Mouse (Mus musculus) telencephalon, adult 2 months (tissue): ENCODE results near the gene E130308A19Rik.

ENCODE experiments used
- DNase-seq: peaks from one replicate; pipeline ENCODE4 v3.0.0-alpha.2; 2011; ENCODE audit warnings: low read depth, low spot score

E130308A19Rik gene

GRCm38 (mm10) chr4:59682491-59682890 lies 56.5 kb downstream of the E130308A19Rik start:
- no peak for DNase-seq

GRCm38 (mm10) chr4:59682950-59683349 lies 56.9 kb downstream of the E130308A19Rik start:
- no peak for DNase-seq

- no peak for DNase-seq
Measured at GRCm38 (mm10) chr4:59684306-59684705, 58.3 kb downstream of the E130308A19Rik start.

DNA sequence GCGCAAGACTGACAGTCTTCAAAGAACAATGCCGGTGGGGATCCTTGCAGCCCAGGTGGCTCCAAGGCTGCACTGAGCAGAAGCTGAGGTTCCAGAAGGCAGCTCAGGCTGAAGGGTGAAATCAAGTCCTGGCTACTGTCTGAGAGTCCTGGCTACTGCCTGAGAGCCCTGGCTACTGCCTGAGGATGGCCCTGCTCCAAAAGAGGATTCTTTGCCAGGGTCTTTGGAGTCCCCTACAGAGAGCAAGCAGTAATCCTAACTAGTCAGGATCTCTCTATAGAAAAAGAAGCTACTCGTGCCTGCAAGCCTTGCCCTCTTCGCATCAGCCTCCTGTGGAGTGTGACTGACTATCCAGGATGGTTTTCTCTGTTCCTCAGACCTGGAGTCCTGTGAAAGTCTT lies 60.7 kb downstream of the E130308A19Rik start:
- no peak for DNase-seq

- no peak for DNase-seq
Measured at GRCm38 (mm10) chr4:59689055-59689454, 63.0 kb downstream of the E130308A19Rik start.

DNA sequence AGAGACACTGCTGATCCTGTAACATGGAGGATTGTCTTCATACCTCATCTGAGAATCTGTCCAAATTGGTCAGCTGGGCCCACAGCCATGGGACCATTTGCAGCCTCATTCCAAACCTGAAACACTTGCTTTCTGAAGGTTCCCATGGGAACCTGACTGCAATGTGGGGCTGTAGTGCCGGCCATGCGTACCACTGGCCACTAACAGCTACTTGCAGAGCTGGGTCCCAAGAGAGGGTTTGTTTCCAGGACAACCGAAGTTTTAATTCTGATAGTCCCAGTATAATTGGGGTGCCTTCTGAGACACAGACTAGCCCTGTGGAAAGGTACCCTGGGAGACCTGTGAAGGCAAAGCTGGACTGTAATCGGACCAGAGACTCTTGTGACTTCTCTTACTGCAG lies 64.1 kb downstream of the E130308A19Rik start:
- no peak for DNase-seq

DNA sequence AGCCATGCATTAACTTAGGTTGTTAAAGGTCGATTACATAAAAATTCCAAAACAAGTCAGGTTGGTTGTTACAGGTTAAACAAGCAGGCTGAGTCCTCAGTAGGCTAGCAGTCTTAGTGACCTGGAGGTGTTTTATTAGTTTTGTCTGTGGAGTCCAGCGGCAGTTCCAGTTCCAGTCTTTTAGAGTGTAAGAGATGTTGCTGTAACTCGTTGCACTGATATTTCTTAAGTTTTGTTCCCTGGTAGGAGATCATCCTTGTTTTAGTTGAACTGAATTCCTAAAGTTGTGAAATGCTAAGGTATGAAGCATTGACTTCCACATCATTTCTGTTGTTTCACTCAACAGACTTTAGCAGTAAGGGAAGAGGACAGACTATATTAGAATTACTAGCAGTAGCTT lies 70.8 kb downstream of the E130308A19Rik start:
- no peak for DNase-seq

DNA sequence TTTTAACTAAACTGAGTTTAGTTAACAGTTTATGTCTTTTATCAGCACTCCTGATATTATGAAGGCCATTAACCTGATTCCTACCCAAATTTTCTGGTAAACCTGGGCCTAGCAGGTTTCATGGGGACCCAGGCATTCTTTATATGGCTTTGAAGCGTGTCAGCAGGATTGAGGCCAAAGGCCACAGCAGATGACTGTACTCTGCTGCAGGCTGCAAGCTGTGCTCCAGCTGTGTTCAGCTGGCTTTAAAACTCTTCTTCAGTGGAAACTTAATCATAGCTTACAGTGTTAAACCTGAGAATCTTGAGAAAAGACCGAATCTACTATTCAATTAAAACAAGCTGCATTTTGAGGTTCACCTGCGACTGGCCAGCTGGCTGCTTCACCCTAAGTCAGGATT lies 71.9 kb downstream of the E130308A19Rik start:
- DNase-seq, result no peak

DNA sequence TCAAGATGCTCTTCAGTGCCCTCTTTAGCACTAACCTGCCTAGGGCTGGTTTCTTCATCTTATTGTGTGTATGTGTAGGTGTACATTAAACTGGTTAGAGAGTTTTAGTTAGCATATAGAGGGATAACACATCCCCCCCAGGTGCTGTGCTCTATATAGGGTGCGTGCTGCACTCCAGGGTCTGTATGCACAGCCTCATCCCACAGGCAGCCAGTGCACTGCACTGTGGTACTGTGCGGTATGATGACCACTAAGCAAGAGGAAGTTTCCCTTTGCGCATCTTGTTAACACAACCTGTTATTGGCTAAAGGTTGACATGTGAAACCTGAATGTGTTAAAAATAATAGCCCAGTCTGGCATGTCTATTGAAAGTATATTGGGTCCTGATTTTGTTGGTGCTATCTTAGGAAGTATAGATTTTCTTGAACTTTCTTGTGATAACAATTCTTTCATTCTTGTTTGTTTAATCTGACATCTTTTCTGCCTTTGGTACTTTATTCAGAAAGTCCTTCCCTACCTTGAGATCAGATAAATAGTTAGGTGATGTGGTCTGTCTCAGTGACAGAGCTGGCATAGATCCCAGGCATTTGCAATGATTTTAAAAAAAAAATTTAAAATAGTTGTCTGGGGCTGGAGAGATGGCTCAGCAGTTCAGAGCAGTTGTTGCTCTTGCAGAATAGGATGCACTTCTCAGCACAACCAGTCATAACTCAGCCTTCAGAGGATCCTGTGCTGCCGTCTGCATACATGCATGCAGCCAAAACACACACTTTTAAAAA lies 73.2 kb downstream of the E130308A19Rik start:
- DNase-seq, result no peak

- DNase-seq, result no peak
Measured at GRCm38 (mm10) chr4:59709321-59709720, 83.3 kb downstream of the E130308A19Rik start.

GRCm38 (mm10) chr4:59710736-59711389 lies 84.9 kb downstream of the E130308A19Rik start:
- DNase-seq, result no peak

DNA sequence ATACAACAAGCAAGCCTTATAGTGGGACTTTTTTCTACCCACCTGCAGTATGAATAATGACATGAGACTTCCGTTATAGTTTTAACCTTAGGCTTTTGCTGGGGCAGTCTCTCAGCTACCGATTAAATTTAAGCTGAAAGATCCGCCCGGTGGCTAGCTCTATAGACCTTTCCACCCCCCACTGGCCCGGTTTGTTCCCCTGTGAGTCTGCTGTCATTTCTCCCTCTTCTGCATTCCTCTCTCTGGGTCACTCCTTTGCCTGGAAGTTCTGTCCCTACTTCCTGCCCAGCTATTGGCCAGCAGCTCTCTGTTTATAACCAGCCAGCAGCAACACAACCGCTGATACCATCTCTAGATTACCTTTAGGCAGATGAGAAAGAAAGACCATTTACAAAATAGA lies 86.4 kb downstream of the E130308A19Rik start:
- DNase-seq, result no peak

DNA sequence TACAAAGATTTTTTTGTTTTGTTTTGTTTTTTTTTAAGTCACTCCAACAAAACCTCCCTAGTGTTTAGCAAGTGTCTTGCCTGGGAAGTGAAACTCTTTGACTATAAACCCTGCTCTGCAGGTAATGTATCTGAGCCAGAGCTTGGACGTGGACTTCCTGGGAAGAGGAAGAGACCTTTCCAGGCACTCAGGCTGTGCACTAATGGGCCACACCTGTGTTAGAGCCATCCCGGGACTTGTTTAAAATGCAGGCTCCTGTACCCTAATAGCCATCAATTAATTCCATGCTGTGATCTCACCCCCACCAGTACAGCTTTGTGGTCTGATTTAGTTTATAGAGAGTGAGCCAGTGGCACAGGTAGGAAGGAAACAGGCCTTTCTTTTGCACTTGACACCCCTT lies 86.9 kb downstream of the E130308A19Rik start:
- no peak for DNase-seq

DNA sequence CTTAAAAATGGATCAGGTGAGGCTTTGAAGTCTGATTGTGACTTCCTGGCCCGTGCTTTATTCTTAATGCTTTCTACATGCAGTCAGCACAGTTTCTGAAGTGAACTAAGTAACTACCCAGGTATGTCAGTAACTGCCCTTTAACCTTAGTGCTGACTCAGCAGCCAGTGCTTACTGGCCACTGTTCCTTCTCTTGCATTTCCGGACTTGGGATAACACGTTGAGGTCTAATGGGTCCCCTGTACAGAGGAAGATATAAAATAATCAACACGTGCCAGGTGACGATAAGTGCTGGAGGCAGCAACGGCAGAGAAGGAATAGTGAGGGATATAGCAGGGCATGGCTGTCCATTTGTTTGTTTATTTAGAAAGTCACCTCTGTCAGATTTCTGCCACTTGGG lies 88.5 kb downstream of the E130308A19Rik start:
- no peak for DNase-seq

GRCm38 (mm10) chr4:59714926-59715325 lies 88.9 kb downstream of the E130308A19Rik start:
- DNase-seq, result no peak

DNA sequence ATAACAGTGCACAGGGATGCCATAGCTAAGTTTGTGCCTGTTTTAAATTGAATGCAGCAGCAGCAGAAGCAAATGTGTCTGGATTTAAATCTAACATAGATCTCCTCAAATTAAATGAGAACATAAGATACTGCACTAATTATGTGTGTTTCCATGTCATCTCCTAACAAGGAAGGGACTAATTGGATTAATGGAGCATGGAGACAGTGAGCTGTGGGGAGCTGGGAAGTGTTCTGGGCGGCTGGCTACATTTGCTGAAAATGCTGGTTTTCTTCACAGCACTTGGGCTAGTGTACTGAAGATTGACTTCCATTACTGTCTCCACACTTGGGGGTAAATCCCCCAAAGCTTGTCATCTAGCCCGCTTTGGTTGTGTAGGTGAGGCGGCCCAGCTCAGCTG lies 89.5 kb downstream of the E130308A19Rik start:
- DNase-seq, result no peak

GRCm38 (mm10) chr4:59717349-59717748 lies 91.3 kb downstream of the E130308A19Rik start:
- DNase-seq, result no peak

- no peak for DNase-seq
Measured at GRCm38 (mm10) chr4:59718542-59718941, 92.5 kb downstream of the E130308A19Rik start.

GRCm38 (mm10) chr4:59719481-59720355 lies 93.7 kb downstream of the E130308A19Rik start:
- DNase-seq, result no peak

- no peak for DNase-seq
Measured at GRCm38 (mm10) chr4:59721811-59722210, 95.8 kb downstream of the E130308A19Rik start.

- no peak for DNase-seq
Measured at GRCm38 (mm10) chr4:59725579-59725978, 99.6 kb downstream of the E130308A19Rik start.

- no peak for DNase-seq
Measured at GRCm38 (mm10) chr4:59726501-59726900, 100.5 kb downstream of the E130308A19Rik start.
